Mouse (Mus musculus) midbrain, embryonic 12.5 days (tissue): ENCODE measurements around the gene Gls2. TPM values are rescaled to one million over a fixed set of nuclear protein-coding genes. Genes with fewer than 3 reads are reported as not detected.
"Not testable (repeated sequence)": the region's sequence is repeated elsewhere in the genome, so short reads cannot be mapped to it uniquely, and the experiment has no call there.

Experiments used
- ATAC-seq: fragments of 200-750 bp; cut with Nextera tagmentation; 2 replicates; pipeline ENCODE4 v1.8.0; 2017; ENCODE audit warnings: low read depth, moderate TSS enrichment, moderate library complexity; ENCODE audit not compliant: low FRiP score
- H3K27ac ChIP-seq: fragments of 300-500 bp; sonication (generic); replicated peaks from 2 replicates; pipeline ENCODE4 v1.5.1; 2016; ENCODE audit warnings: mild to moderate bottlenecking
- H3K27me3 ChIP-seq: fragments of 300-500 bp; sonication (generic); 2 replicates; pipeline ENCODE4 v1.6.1; 2016; ENCODE audit warnings: mild to moderate bottlenecking
- H3K36me3 ChIP-seq: fragments of 300-500 bp; sonication (generic); 2 replicates; pipeline ENCODE4 v1.6.1; 2016
- H3K4me1 ChIP-seq: fragments of 300-500 bp; sonication (generic); 2 replicates; pipeline ENCODE4 v1.6.1; 2016
- H3K4me2 ChIP-seq: fragments of 300-500 bp; sonication (generic); replicated peaks from 2 replicates; pipeline ENCODE4 v1.6.1; 2016; ENCODE audit warnings: mild to moderate bottlenecking, moderate library complexity
- H3K4me3 ChIP-seq: fragments of 300-500 bp; sonication (generic); 2 replicates; pipeline ENCODE4 v1.5.1; 2016; ENCODE audit warnings: mild to moderate bottlenecking
- H3K9ac ChIP-seq: fragments of 300-500 bp; sonication (generic); replicated peaks from 2 replicates; pipeline ENCODE4 v1.6.1; 2016; ENCODE audit warnings: mild to moderate bottlenecking, moderate library complexity
- H3K9me3 ChIP-seq: fragments of 300-500 bp; sonication (generic); 2 replicates; pipeline ENCODE4 v1.6.1; 2016; ENCODE audit warnings: mild to moderate bottlenecking
- WGBS: fragments of 180-500 bp; shearing (Covaris S2); methylation state at CpG from one replicate; pipeline ENCODE4 v1.1.7; 2016; 5-methylcytosine and 5-hydroxymethylcytosine counted together
- polyA plus RNA-seq: library from polyadenylated mRNA; unstranded; fragments of >200 nt; fragmentation: Nextera tagmentation; extraction: Ambion mirVana; gene quantifications from 2 replicates; pipeline ENCODE4 v1.2.1, GENCODE M21; 2016

The Gls2 gene
- polyA plus RNA-seq, 1 experiment from 2014 or later = 0.91 TPM

GRCm38 (mm10) chr10:128179989-128180388 is 14.3 kb upstream of the Gls2 start, which contains the start of gene Rbms2:
TSS of gene Rbms2 (minus strand) at chr10:128180297.
- no peak within 1 kb of the TSS for H3K4me3 ChIP-seq
- no peaks in the 10 kb centered on the region for H3K27me3 ChIP-seq
- H3K9ac ChIP-seq = no peak within 1 kb of the TSS
- no peak within 1 kb of the TSS; the same call in 1 of the 2 replicates for H3K4me2 ChIP-seq
- H3K9me3 ChIP-seq = no peaks in the 10 kb centered on the region
- ATAC-seq = no peak
- no peaks in the 10 kb centered on the region for H3K36me3 ChIP-seq
- 3% methylated on average over 6 of the region's 6 CpGs for WGBS
- H3K4me1 ChIP-seq = peaks cover 13% of the 10 kb centered on the region
- H3K27ac ChIP-seq = no peak within 1 kb of the TSS

- WGBS = 91% methylated on average over 2 of the region's 2 CpGs
- no peak overlapping the region for H3K9ac ChIP-seq
- H3K4me3 ChIP-seq = no peak overlapping the region
- no peaks in the 10 kb centered on the region for H3K36me3 ChIP-seq
- no peak overlapping the region for H3K4me2 ChIP-seq
- peaks cover 4% of the 10 kb centered on the region; the same call in 1 of the 2 replicates for H3K4me1 ChIP-seq
- H3K9me3 ChIP-seq = no peaks in the 10 kb centered on the region
- ATAC-seq = no peak
- no peaks in the 10 kb centered on the region for H3K27me3 ChIP-seq
- H3K27ac ChIP-seq = no peak overlapping the region
Observed at GRCm38 (mm10) chr10:128184296-128184695, 10.0 kb upstream of the Gls2 start.

- H3K36me3 ChIP-seq = no peaks in the 10 kb centered on the region
- no peak overlapping the region for H3K9ac ChIP-seq
- ATAC-seq = no peak
- no peaks in the 10 kb centered on the region for H3K9me3 ChIP-seq
- WGBS = 79% methylated on average over 6 of the region's 6 CpGs
- peaks cover under 1% of the 10 kb centered on the region; the same call in 1 of the 2 replicates for H3K27me3 ChIP-seq
- H3K4me2 ChIP-seq = no peak overlapping the region
- no peak overlapping the region for H3K4me3 ChIP-seq
- H3K4me1 ChIP-seq = no peaks in the 10 kb centered on the region
- H3K27ac ChIP-seq = no peak overlapping the region
Observed at GRCm38 (mm10) chr10:128185277-128185940, 8.8 kb upstream of the Gls2 start.

GRCm38 (mm10) chr10:128185959-128186358 is 8.3 kb upstream of the Gls2 start:
- ATAC-seq = no peak; the same call in 1 of the 2 replicates
- no peaks in the 10 kb centered on the region for H3K36me3 ChIP-seq
- H3K4me3 ChIP-seq = no peak overlapping the region
- H3K4me2 ChIP-seq = no peak overlapping the region
- 54% methylated on average over 2 of the region's 2 CpGs for WGBS
- no peak overlapping the region for H3K27ac ChIP-seq
- H3K9me3 ChIP-seq = no peaks in the 10 kb centered on the region
- no peaks in the 10 kb centered on the region for H3K4me1 ChIP-seq
- peaks cover 4% of the 10 kb centered on the region; the same call in 1 of the 2 replicates for H3K27me3 ChIP-seq
- no peak overlapping the region for H3K9ac ChIP-seq

GRCm38 (mm10) chr10:128187181-128187605 is 7.1 kb upstream of the Gls2 start:
- no peaks in the 10 kb centered on the region for H3K4me1 ChIP-seq
- no peak overlapping the region for H3K9ac ChIP-seq
- H3K4me3 ChIP-seq = no peak overlapping the region
- WGBS = 68% methylated on average over 5 of the region's 5 CpGs
- H3K27ac ChIP-seq = no peak overlapping the region
- peaks cover 4% of the 10 kb centered on the region; the same call in 1 of the 2 replicates for H3K27me3 ChIP-seq
- H3K9me3 ChIP-seq = no peaks in the 10 kb centered on the region
- no peak for ATAC-seq
- no peak overlapping the region for H3K4me2 ChIP-seq
- no peaks in the 10 kb centered on the region for H3K36me3 ChIP-seq

- Histone ChIP-seq H3K4me1 (no peaks in the 10 kb centered on the region), H3K9ac (no peak overlapping the region), H3K4me2 (no peak overlapping the region), H3K4me3 (no peak overlapping the region), H3K27me3 (peaks cover 9% of the 10 kb centered on the region), H3K9me3 (no peaks in the 10 kb centered on the region), H3K36me3 (no peaks in the 10 kb centered on the region), H3K27ac (no peak overlapping the region)
- ATAC-seq = no peak
- WGBS = 49% methylated on average over 2 of the region's 2 CpGs
Observed at GRCm38 (mm10) chr10:128188242-128188877, 5.9 kb upstream of the Gls2 start.

- H3K4me2 ChIP-seq = no peak overlapping the region
- H3K9me3 ChIP-seq = no peaks in the 10 kb centered on the region
- no peak overlapping the region for H3K27ac ChIP-seq
- no peak for ATAC-seq
- 83% methylated on average over 2 of the region's 2 CpGs for WGBS
- H3K4me1 ChIP-seq = peaks cover 17% of the 10 kb centered on the region
- no peaks in the 10 kb centered on the region for H3K36me3 ChIP-seq
- H3K27me3 ChIP-seq = peaks cover 31% of the 10 kb centered on the region
- no peak overlapping the region for H3K4me3 ChIP-seq
- H3K9ac ChIP-seq = no peak overlapping the region
Observed at GRCm38 (mm10) chr10:128191472-128191871, 2.8 kb upstream of the Gls2 start.

- not testable (repeated sequence) for ATAC-seq, H3K27ac ChIP-seq, H3K4me3 ChIP-seq, H3K36me3 ChIP-seq, H3K9me3 ChIP-seq, H3K9ac ChIP-seq, H3K4me2 ChIP-seq
- peaks cover 38% of the 10 kb centered on the region for H3K27me3 ChIP-seq
- H3K4me1 ChIP-seq = peaks cover 17% of the 10 kb centered on the region
- WGBS = 89% methylated on average over 3 of the region's 3 CpGs
Observed at GRCm38 (mm10) chr10:128192030-128192766, 2.1 kb upstream of the Gls2 start.

- 90% methylated on average over 6 of the region's 6 CpGs for WGBS
- H3K27me3 ChIP-seq = peaks cover 38% of the 10 kb centered on the region
- H3K4me3 ChIP-seq = no peak overlapping the region
- no peaks in the 10 kb centered on the region for H3K9me3 ChIP-seq
- no peaks in the 10 kb centered on the region for H3K36me3 ChIP-seq
- H3K4me2 ChIP-seq = no peak overlapping the region
- no peak overlapping the region for H3K27ac ChIP-seq
- ATAC-seq = no peak
- peaks cover 17% of the 10 kb centered on the region for H3K4me1 ChIP-seq
- no peak overlapping the region for H3K9ac ChIP-seq
Observed at GRCm38 (mm10) chr10:128193113-128193512, 1.1 kb upstream of the Gls2 start.

GRCm38 (mm10) chr10:128194551-128195461 is 549 bp downstream of the Gls2 start:
- Histone ChIP-seq H3K9ac (peak overlapping the region; percentile 79), H3K27ac (peak overlapping the region; percentile 26; the same call in 1 of the 2 replicates), H3K4me1 (peaks cover 17% of the 10 kb centered on the region), H3K9me3 (no peaks in the 10 kb centered on the region), H3K4me2 (peak overlapping the region; percentile 97), H3K36me3 (no peaks in the 10 kb centered on the region), H3K27me3 (peaks cover 38% of the 10 kb centered on the region), H3K4me3 (peak overlapping the region; percentile 71)
- WGBS = 1% methylated on average over 61 of the region's 79 CpGs
- ATAC-seq = peak; percentile 88

- peaks cover 4% of the 10 kb centered on the region; the same call in 1 of the 2 replicates for H3K27me3 ChIP-seq
- H3K9me3 ChIP-seq = no peaks in the 10 kb centered on the region
- peaks cover 7% of the 10 kb centered on the region; the same call in 1 of the 2 replicates for H3K36me3 ChIP-seq
- H3K4me1 ChIP-seq = no peaks in the 10 kb centered on the region
- H3K4me2 ChIP-seq = no peak overlapping the region
- WGBS = 81% methylated on average over 6 of the region's 6 CpGs
- no peak overlapping the region for H3K9ac ChIP-seq
- no peak overlapping the region for H3K4me3 ChIP-seq
- no peak for ATAC-seq
- H3K27ac ChIP-seq = no peak overlapping the region
Observed at GRCm38 (mm10) chr10:128201856-128202255, 7.6 kb downstream of the Gls2 start.
